Mouse (Mus musculus) induced T-regulatory cell, adult 2 months (primary cell): ENCODE data around the gene Nlrp10.

ENCODE experiments used
- DNase-seq: peaks from one replicate; pipeline ENCODE4 v3.0.0-alpha.2; 2012; ENCODE audit warnings: low read depth

The Nlrp10 gene

GRCm38 (mm10) chr7:108929726-108930393 is at the start of gene Nlrp10:
Gene Nlrp10 (minus strand): TSS chr7:108930178.
- DNase-seq, result no peak

- DNase-seq, result no peak
Observed at GRCm38 (mm10) chr7:108972273-108972672, 42.3 kb upstream of the Nlrp10 start.

- DNase-seq, result no peak
Observed at GRCm38 (mm10) chr7:108968201-108968600, 38.2 kb upstream of the Nlrp10 start.

GRCm38 (mm10) chr7:108966742-108967362 is 36.9 kb upstream of the Nlrp10 start:
- DNase-seq, result peak; percentile 76

GRCm38 (mm10) chr7:108965968-108966367 is 36.0 kb upstream of the Nlrp10 start:
- peak; percentile 42 for DNase-seq

GRCm38 (mm10) chr7:108957734-108958133 is 27.8 kb upstream of the Nlrp10 start:
- DNase-seq, result no peak

- DNase-seq, result peak; percentile 85
Observed at GRCm38 (mm10) chr7:108954185-108954584, 24.2 kb upstream of the Nlrp10 start.

- DNase-seq, result no peak
Observed at GRCm38 (mm10) chr7:108952801-108953200, 22.8 kb upstream of the Nlrp10 start.

- peak; percentile 47 for DNase-seq
Observed at GRCm38 (mm10) chr7:108950762-108951331, 20.9 kb upstream of the Nlrp10 start.

GRCm38 (mm10) chr7:108950312-108950761 is 20.4 kb upstream of the Nlrp10 start, which contains the start of gene Tub:
Gene Tub (plus strand): TSS chr7:108950338.
- peak; percentile 95 for DNase-seq

- DNase-seq, result no peak
Observed at GRCm38 (mm10) chr7:108949301-108949700, 19.3 kb upstream of the Nlrp10 start.

- DNase-seq, result no peak
Observed at GRCm38 (mm10) chr7:108948611-108949010, 18.6 kb upstream of the Nlrp10 start.

GRCm38 (mm10) chr7:108944002-108944401 is 14.0 kb upstream of the Nlrp10 start:
- peak; percentile 79 for DNase-seq

- DNase-seq, result no peak
Observed at GRCm38 (mm10) chr7:108941466-108941865, 11.5 kb upstream of the Nlrp10 start.

- DNase-seq, result no peak
Observed at GRCm38 (mm10) chr7:108936591-108936990, 6.6 kb upstream of the Nlrp10 start.

GRCm38 (mm10) chr7:108935411-108935810 is 5.4 kb upstream of the Nlrp10 start:
- no peak for DNase-seq

- no peak for DNase-seq
Observed at GRCm38 (mm10) chr7:108934836-108935235, 4.9 kb upstream of the Nlrp10 start.

GRCm38 (mm10) chr7:108933794-108934731 is 4.1 kb upstream of the Nlrp10 start, which contains the start of gene Eif3f:
Gene Eif3f (plus strand): TSS chr7:108934417.
- peak; percentile 99 for DNase-seq

- DNase-seq, result no peak
Observed at GRCm38 (mm10) chr7:108928280-108929188, 1.4 kb downstream of the Nlrp10 start.

GRCm38 (mm10) chr7:108927043-108927442 is 2.9 kb downstream of the Nlrp10 start:
- no peak for DNase-seq

GRCm38 (mm10) chr7:108903969-108904368 is 26.0 kb downstream of the Nlrp10 start:
- DNase-seq, result no peak
